Mouse (Mus musculus): ENCODE data around the gene Slc41a1.

- TF ChIP-seq POLR2A (IDR thresholded peaks at IDR 0.05; ENCODE audit: insufficient read depth, low read depth, low read length) (no peak), CTCF (IDR thresholded peaks at IDR 0.05; ENCODE audit: insufficient read depth, low read depth, low read length) (no peak)
Observed at GRCm38 (mm10) chr1:131813731-131814130, 13.6 kb upstream of the Slc41a1 start.

All from olfactory bulb, adult 2 months (tissue).